Mouse (Mus musculus) liver, postnatal 0 days (tissue): ENCODE data around the gene Sap30. TPM values are rescaled to one million over a fixed set of nuclear protein-coding genes. Genes with fewer than 3 reads are reported as not detected.

ENCODE experiments used
- ATAC-seq: fragments of 200-750 bp; cut with Nextera tagmentation; 2 replicates; pipeline ENCODE4 v1.8.0; 2017; ENCODE audit warnings: mild to moderate bottlenecking, moderate library complexity
- DNase-seq: peaks from one replicate; pipeline ENCODE4 v3.0.0-alpha.2; 2016
- H3K27ac ChIP-seq: fragments of 300-500 bp; sonication (generic); 2 replicates; pipeline ENCODE4 v1.5.1; 2014; ENCODE audit warnings: antibody characterized with exemption, moderate library complexity, mild to moderate bottlenecking, low read depth
- H3K27me3 ChIP-seq: fragments of 300-500 bp; sonication (generic); 2 replicates; pipeline ENCODE4 v1.6.1; 2014; ENCODE audit warnings: low read length, control low read depth, mixed read lengths; ENCODE audit not compliant: insufficient read depth
- H3K36me3 ChIP-seq: fragments of 300-500 bp; sonication (generic); replicated peaks from 2 replicates; pipeline ENCODE4 v1.6.1; 2014; ENCODE audit warnings: mild to moderate bottlenecking, control low read depth, low read length, moderate library complexity, mixed read lengths; ENCODE audit not compliant: insufficient read depth
- H3K4me1 ChIP-seq: fragments of 300-500 bp; sonication (generic); 2 replicates; pipeline ENCODE4 v1.6.1; 2014; ENCODE audit warnings: antibody characterized with exemption, mild to moderate bottlenecking, control low read depth; ENCODE audit not compliant: insufficient read depth
- H3K4me2 ChIP-seq: fragments of 300-500 bp; sonication (generic); 2 replicates; pipeline ENCODE4 v1.6.1; 2014; ENCODE audit warnings: low read depth, mild to moderate bottlenecking, low read length, moderate library complexity, mixed read lengths
- H3K4me3 ChIP-seq: fragments of 300-500 bp; sonication (generic); 2 replicates; pipeline ENCODE4 v1.5.1; 2014; ENCODE audit warnings: low read depth, low read length
- H3K9ac ChIP-seq: fragments of 300-500 bp; sonication (generic); replicated peaks from 2 replicates; pipeline ENCODE4 v1.6.1; 2014; ENCODE audit warnings: mild to moderate bottlenecking, moderate library complexity
- H3K9me3 ChIP-seq: fragments of 300-500 bp; sonication (generic); 2 replicates; pipeline ENCODE4 v1.6.1; 2016; ENCODE audit warnings: mild to moderate bottlenecking, control low read depth, low read length, mixed read lengths
- CTCF ChIP-seq: sonication (generic); IDR thresholded peaks from 2 replicates; pipeline ENCODE4 v1.5.1; 2016; ENCODE audit warnings: antibody characterized with exemption, low read depth
- EP300 ChIP-seq: IDR thresholded peaks from 2 replicates; pipeline ENCODE4 v1.6.1; 2016; ENCODE audit warnings: antibody characterized with exemption, low read depth, mild to moderate bottlenecking
- WGBS: fragments of 180-500 bp; shearing (Covaris S2); extraction: QIAGEN DNeasy Blood & Tissue Kit; methylation state at CpG from one replicate; pipeline ENCODE4 v1.1.7; 2014; ENCODE audit not compliant: insufficient replicate concordance; 5-methylcytosine and 5-hydroxymethylcytosine counted together
- polyA plus RNA-seq: library from polyadenylated mRNA; unstranded; fragments of >200 nt; fragmentation: Nextera tagmentation; extraction: Ambion mirVana; gene quantifications from 2 replicates; pipeline ENCODE4 v1.2.1, GENCODE M21; 2015

Gene Sap30
- polyA plus RNA-seq, 1 experiment from 2014 or later = 9.7 TPM

GRCm38 (mm10) chr8:57488312-57488765 lies 679 bp upstream of the Sap30 start:
- Histone ChIP-seq H3K4me3 (peak overlapping the region; percentile 98), H3K9ac (peak overlapping the region; percentile 84), H3K9me3 (no peaks in the 10 kb centered on the region), H3K27me3 (no peaks in the 10 kb centered on the region), H3K36me3 (no peaks in the 10 kb centered on the region), H3K4me2 (peak overlapping the region; percentile 75), H3K4me1 (peaks cover 8% of the 10 kb centered on the region; the same call in 1 of the 2 replicates), H3K27ac (peak overlapping the region; percentile 94)
- ATAC-seq = peak; percentile 55
- no peak for TF ChIP-seq EP300
- TF ChIP-seq CTCF = no peak
- peak; percentile 90 for DNase-seq
- under 1% methylated on average over 25 of the region's 25 CpGs for WGBS

- peaks cover 10% of the 10 kb centered on the region for H3K36me3 ChIP-seq
- peak overlapping the region; percentile 98 for H3K4me3 ChIP-seq
- peak overlapping the region; percentile 75 for H3K4me2 ChIP-seq
- no peak for DNase-seq
- peak; percentile 38 for ATAC-seq
- TF ChIP-seq EP300 = no peak
- no peak for TF ChIP-seq CTCF
- no peaks in the 10 kb centered on the region for H3K9me3 ChIP-seq
- H3K9ac ChIP-seq = peak overlapping the region; percentile 84
- H3K27ac ChIP-seq = peak overlapping the region; percentile 94
- under 1% methylated on average over 54 of the region's 54 CpGs for WGBS
- peaks cover 8% of the 10 kb centered on the region; the same call in 1 of the 2 replicates for H3K4me1 ChIP-seq
- H3K27me3 ChIP-seq = no peaks in the 10 kb centered on the region
Observed at GRCm38 (mm10) chr8:57486491-57487440, 894 bp downstream of the Sap30 start.

- Histone ChIP-seq H3K4me1 (no peaks in the 10 kb centered on the region), H3K27ac (no peak overlapping the region), H3K4me3 (no peak overlapping the region), H3K27me3 (no peaks in the 10 kb centered on the region), H3K9ac (no peak overlapping the region), H3K36me3 (peaks cover 13% of the 10 kb centered on the region), H3K4me2 (no peak overlapping the region), H3K9me3 (no peaks in the 10 kb centered on the region)
- WGBS = 82% methylated on average over 4 of the region's 4 CpGs
- TF ChIP-seq CTCF (no peak), EP300 (no peak)
- DNase-seq (no peak), ATAC-seq (no peak)
Observed at GRCm38 (mm10) chr8:57480606-57481005, 7.1 kb downstream of the Sap30 start.

GRCm38 (mm10) chr8:57479700-57480099 lies 8.0 kb downstream of the Sap30 start:
- TF ChIP-seq CTCF (no peak), EP300 (no peak)
- ATAC-seq = no peak

GRCm38 (mm10) chr8:57478406-57478805 lies 9.3 kb downstream of the Sap30 start:
- H3K9ac ChIP-seq = no peak overlapping the region
- no peak overlapping the region for H3K4me2 ChIP-seq
- no peak overlapping the region for H3K27ac ChIP-seq
- 38% methylated on average over 3 of the region's 3 CpGs for WGBS
- DNase-seq (no peak), ATAC-seq (no peak)
- no peak overlapping the region for H3K4me3 ChIP-seq
- peaks cover 13% of the 10 kb centered on the region for H3K36me3 ChIP-seq
- no peaks in the 10 kb centered on the region for H3K27me3 ChIP-seq
- no peaks in the 10 kb centered on the region for H3K4me1 ChIP-seq
- no peak for TF ChIP-seq CTCF
- no peaks in the 10 kb centered on the region for H3K9me3 ChIP-seq

More at GRCm38 (mm10) chr8:57479700-57480099, 8.0 kb downstream of the Sap30 start:
- Histone ChIP-seq H3K27ac (no peak overlapping the region), H3K36me3 (peaks cover 13% of the 10 kb centered on the region), H3K4me3 (no peak overlapping the region), H3K4me1 (no peaks in the 10 kb centered on the region), H3K4me2 (no peak overlapping the region), H3K9me3 (no peaks in the 10 kb centered on the region), H3K9ac (no peak overlapping the region), H3K27me3 (no peaks in the 10 kb centered on the region)
- WGBS = 82% methylated on average over 8 of the region's 8 CpGs
- no peak for DNase-seq

- H3K4me3 ChIP-seq = no peak overlapping the region
- DNase-seq = no peak
- no peaks in the 10 kb centered on the region for H3K4me1 ChIP-seq
- no peaks in the 10 kb centered on the region for H3K27me3 ChIP-seq
- TF ChIP-seq CTCF (no peak), EP300 (no peak)
- no peak overlapping the region for H3K27ac ChIP-seq
- H3K36me3 ChIP-seq = no peaks in the 10 kb centered on the region
- no peak for ATAC-seq
- WGBS = 85% methylated on average over 6 of the region's 6 CpGs
- H3K4me2 ChIP-seq = no peak overlapping the region
- H3K9ac ChIP-seq = no peak overlapping the region
- H3K9me3 ChIP-seq = no peaks in the 10 kb centered on the region
Observed at GRCm38 (mm10) chr8:57473751-57474150, 13.9 kb downstream of the Sap30 start.
